Mouse (Mus musculus) gastrocnemius, adult 2 months (tissue): ENCODE results near the gene Rims3. TPM values are rescaled to one million over a fixed set of nuclear protein-coding genes. Genes with fewer than 3 reads are reported as not detected.
A peak's percentile ranks its signal among the peaks of the same experiment; 100 is the strongest.

Experiments
- DNase-seq: peaks from one replicate; pipeline ENCODE4 v3.0.0; 2022
- H3K27ac ChIP-seq: fragments of 200-600 bp; 2 replicates; pipeline ENCODE4 v1.8.1; 2022; ENCODE audit warnings: mild to moderate bottlenecking
- H3K4me3 ChIP-seq: fragments of 200-600 bp; 2 replicates; pipeline ENCODE4 v1.8.1; 2022; ENCODE audit warnings: mild to moderate bottlenecking, moderate library complexity
- CTCF ChIP-seq: fragments of 200-600 bp; IDR thresholded peaks from 2 replicates; pipeline ENCODE4 v1.8.1; 2022; ENCODE audit warnings: antibody characterized with exemption, mild to moderate bottlenecking, moderate library complexity
- intact Hi-C: fragments of 180-260 bp; cut with DNase I; formaldehyde crosslinking; loops from one replicate; pipeline ENCODE4 v1.15.1; 2025
- total RNA-seq, 2 experiments: library from RNA; stranded (reverse); gene quantifications; 2 replicates each; pipeline ENCODE4 v1.2.3; 2021

Rims3 gene
- total RNA-seq, 2 experiments from 2014 or later, result 0.03 TPM; not detected in 1

GRCm38 (mm10) chr4:120825577-120826326, 28.9 kb upstream of the Rims3 start:
- peak overlapping the region; percentile 79 for H3K4me3 ChIP-seq
- intact Hi-C loops, result no loop called here
- TF ChIP-seq CTCF, result no peak
- DNase-seq, result peak; percentile 99
- H3K27ac ChIP-seq, result peak overlapping the region; percentile 100

- intact Hi-C loops, result no loop called here
- no peak for TF ChIP-seq CTCF
- Histone ChIP-seq H3K27ac (peak overlapping the region; percentile 100), H3K4me3 (peak overlapping the region; percentile 79)
- DNase-seq, result peak; percentile 23
Measured at GRCm38 (mm10) chr4:120826418-120826817, 28.2 kb upstream of the Rims3 start.

GRCm38 (mm10) chr4:120830767-120831166, 23.8 kb upstream of the Rims3 start:
- intact Hi-C loops, result no loop called here
- H3K4me3 ChIP-seq, result no peak overlapping the region
- no peak overlapping the region for H3K27ac ChIP-seq
- DNase-seq, result no peak
- TF ChIP-seq CTCF, result no peak

- no peak for TF ChIP-seq CTCF
- intact Hi-C loops, result no loop called here
- no peak within 1 kb of the TSS for H3K4me3 ChIP-seq
Measured at GRCm38 (mm10) chr4:120831472-120831871, 23.1 kb upstream of the Rims3 start, which contains the start of gene Nfyc. Gene Nfyc (minus strand): TSS chr4:120831572.

GRCm38 (mm10) chr4:120841342-120841741, 13.3 kb upstream of the Rims3 start:
- intact Hi-C loops, result no loop called here
- no peak overlapping the region for H3K4me3 ChIP-seq
- TF ChIP-seq CTCF, result no peak
- DNase-seq, result no peak
- H3K27ac ChIP-seq, result no peak overlapping the region

More at GRCm38 (mm10) chr4:120831472-120831871, 23.1 kb upstream of the Rims3 start, which contains the start of gene Nfyc:
- no peak within 1 kb of the TSS for H3K27ac ChIP-seq
- DNase-seq, result no peak

GRCm38 (mm10) chr4:120844423-120845082, 10.1 kb upstream of the Rims3 start:
- intact Hi-C loops, result no loop called here
- TF ChIP-seq CTCF, result no peak
- Histone ChIP-seq H3K27ac (no peak overlapping the region), H3K4me3 (no peak overlapping the region)
- no peak for DNase-seq

GRCm38 (mm10) chr4:120845098-120845497, 9.5 kb upstream of the Rims3 start:
- TF ChIP-seq CTCF, result no peak
- no peak for DNase-seq
- no peak overlapping the region for H3K27ac ChIP-seq
- intact Hi-C loops, result no loop called here
- H3K4me3 ChIP-seq, result no peak overlapping the region

GRCm38 (mm10) chr4:120848909-120849308, 5.7 kb upstream of the Rims3 start:
- no peak overlapping the region for H3K4me3 ChIP-seq
- DNase-seq, result no peak
- intact Hi-C loops, result no loop called here
- H3K27ac ChIP-seq, result no peak overlapping the region
- no peak for TF ChIP-seq CTCF

GRCm38 (mm10) chr4:120849451-120849850, 5.2 kb upstream of the Rims3 start:
- no peak for TF ChIP-seq CTCF
- no peak for DNase-seq
- no peak overlapping the region for H3K4me3 ChIP-seq
- H3K27ac ChIP-seq, result no peak overlapping the region
- intact Hi-C loops, result no loop called here

GRCm38 (mm10) chr4:120850946-120851345, 3.7 kb upstream of the Rims3 start:
- TF ChIP-seq CTCF, result peak; percentile 90
- peak; percentile 68 for DNase-seq
- Histone ChIP-seq H3K27ac (no peak overlapping the region), H3K4me3 (no peak overlapping the region)
- intact Hi-C loops, result loop anchor here (1.0 kb wide), 2 partner anchors 36 to 59 kb away; no protein-coding TSS in a partner anchor

- no peak for DNase-seq
- no peak overlapping the region for H3K27ac ChIP-seq
- H3K4me3 ChIP-seq, result peak overlapping the region; percentile 70
- no peak for TF ChIP-seq CTCF
- intact Hi-C loops, result no loop called here
Measured at GRCm38 (mm10) chr4:120855360-120856060, 894 bp downstream of the Rims3 start.

- intact Hi-C loops, result no loop called here
- H3K27ac ChIP-seq, result no peak overlapping the region
- TF ChIP-seq CTCF, result no peak
- DNase-seq, result no peak
- no peak overlapping the region for H3K4me3 ChIP-seq
Measured at GRCm38 (mm10) chr4:120856376-120856775, 1.8 kb downstream of the Rims3 start.

- intact Hi-C loops, result no loop called here
- no peak for TF ChIP-seq CTCF
- DNase-seq, result no peak
- Histone ChIP-seq H3K4me3 (no peak overlapping the region), H3K27ac (no peak overlapping the region)
Measured at GRCm38 (mm10) chr4:120859865-120860264, 5.2 kb downstream of the Rims3 start.
